Mouse (Mus musculus) lung, postnatal 0 days (tissue): ENCODE results near the gene Ceacam1.

Experiments
- CTCF ChIP-seq: IDR thresholded peaks from 2 replicates; pipeline ENCODE4 v1.5.1; 2016; ENCODE audit warnings: antibody characterized with exemption, mild to moderate bottlenecking
- EP300 ChIP-seq: IDR thresholded peaks from 2 replicates; pipeline ENCODE4 v1.6.1; 2016; ENCODE audit warnings: antibody characterized with exemption, mild to moderate bottlenecking, control low read depth

DNA sequence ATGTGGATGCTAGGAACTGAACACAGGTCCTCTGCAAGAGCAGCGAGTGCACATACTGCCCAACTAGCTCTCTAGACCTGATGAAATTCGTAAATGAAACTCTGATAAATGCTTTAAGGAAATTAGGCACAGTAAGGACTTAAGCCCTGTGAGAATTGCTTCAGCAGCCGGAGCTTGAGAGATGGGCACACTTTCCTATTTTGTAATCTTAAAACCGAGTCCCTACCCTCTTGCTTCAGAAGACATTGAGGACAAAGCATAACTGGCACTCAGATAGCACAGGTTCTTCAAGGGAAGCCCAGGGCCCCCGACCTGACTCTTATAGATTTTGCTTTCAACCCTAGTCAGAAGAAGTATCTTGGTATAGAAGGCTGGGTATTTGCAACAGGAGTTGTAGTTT lies 50.3 kb downstream of the Ceacam1 start:
- no peak for TF ChIP-seq CTCF
- no peak for TF ChIP-seq EP300
